Comparison of ENCODE assay signal across 8 mouse cellular contexts in the genomic region with DNA sequence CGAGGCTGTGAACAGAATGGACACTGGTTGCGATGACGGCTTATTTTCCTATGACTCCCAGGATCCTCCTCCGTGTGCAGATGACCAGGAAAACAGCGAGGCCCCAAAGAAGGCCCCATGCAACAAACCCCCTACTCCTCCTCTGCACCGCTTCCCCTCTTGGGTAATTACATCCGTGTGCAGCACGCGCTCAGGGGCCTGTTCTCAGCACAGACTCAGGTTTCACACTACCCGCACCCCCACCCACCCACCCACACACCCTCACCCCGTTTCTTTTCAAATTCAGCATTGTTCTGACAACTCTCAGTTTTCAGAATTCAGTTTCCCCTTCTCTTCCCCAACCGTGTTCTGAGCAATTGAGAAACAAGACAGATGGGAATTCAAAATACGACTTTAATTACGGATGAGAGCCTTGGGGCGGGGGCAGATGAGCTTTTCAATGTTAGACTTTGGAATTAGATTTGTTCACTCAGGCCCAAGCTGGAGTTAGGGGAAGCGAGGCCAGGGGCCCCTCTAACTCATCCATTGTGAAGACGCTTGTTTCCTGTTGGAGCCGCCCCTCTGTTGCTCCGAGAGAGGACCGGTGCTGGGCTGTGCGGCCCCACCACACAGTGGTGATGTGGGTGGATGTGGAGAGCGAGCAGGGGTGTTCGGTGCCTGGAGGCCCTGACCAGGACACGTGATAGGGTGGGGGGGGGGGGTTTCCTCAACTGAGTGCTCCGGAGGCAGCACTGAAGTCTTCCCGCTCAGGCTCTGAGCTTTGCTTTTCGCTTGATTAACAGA. TPM values are rescaled to one million over a fixed set of nuclear protein-coding genes. Genes with fewer than 3 reads are reported as not detected.
DNase-seq lines count a peak whose midpoint lies in the region; ATAC-seq and TF ChIP-seq lines count a peak whose summit lies in the region.

No protein-coding gene starts in this region.

- WGBS in embryonic facial prominence, embryonic 12.5 days = 26% methylated on average over 27 of the region's 27 CpGs
- 68% methylated on average over 27 of the region's 27 CpGs for WGBS in intestine, embryonic 16.5 days
- WGBS in neural tube, embryonic 15.5 days = 43% methylated on average over 27 of the region's 27 CpGs

- H3K36me3 ChIP-seq in embryonic facial prominence, embryonic 12.5 days = peaks cover 10% of the 10 kb centered on the region
- 0 out of 2 replicates have a peak, but pooled peaks cover 3% of the 10 kb centered on the region for H3K36me3 ChIP-seq in intestine, embryonic 16.5 days (ENCODE audit: control insufficient read depth, insufficient read depth, low read length)
- H3K36me3 ChIP-seq in neural tube, embryonic 15.5 days = no peaks in the 10 kb centered on the region

- H3K4me2 ChIP-seq in embryonic facial prominence, embryonic 12.5 days (replicated peaks) = peak overlapping the region; percentile 22
- H3K4me2 ChIP-seq in intestine, embryonic 16.5 days (ENCODE audit: low read depth, low read length) = no peak overlapping the region
- peak overlapping the region; percentile 33 for H3K4me2 ChIP-seq in neural tube, embryonic 15.5 days

- H3K27me3 ChIP-seq in embryonic facial prominence, embryonic 12.5 days = no peaks in the 10 kb centered on the region
- H3K27me3 ChIP-seq in intestine, embryonic 16.5 days (replicated peaks; ENCODE audit: control insufficient read depth, insufficient read depth, low read length) = no peaks in the 10 kb centered on the region
- H3K27me3 ChIP-seq in neural tube, embryonic 15.5 days (replicated peaks) = no peaks in the 10 kb centered on the region

- H3K4me3 ChIP-seq in layer of hippocampus, adult 2 months = no peak overlapping the region
- H3K4me3 ChIP-seq in embryonic facial prominence, embryonic 12.5 days = no peak overlapping the region
- no peak overlapping the region for H3K4me3 ChIP-seq in intestine, embryonic 16.5 days (ENCODE audit: low read length)
- no peak overlapping the region for H3K4me3 ChIP-seq in neural tube, embryonic 15.5 days (replicated peaks)

- peak; percentile 37 to 38 for DNase-seq in layer of hippocampus, adult 2 months (ENCODE audit: low spot score in 2 of 2)
- DNase-seq in layer of hippocampus, adult 9-10 months (ENCODE audit: low spot score) = no peak
- no peak for DNase-seq in urinary bladder, postnatal 25 days (ENCODE audit: low spot score)
- no peak for DNase-seq in left cerebral cortex, postnatal 10 days (ENCODE audit: extremely low spot score in 1 of 2, low spot score in 2 of 2)

- peak; percentile 93 for ATAC-seq in embryonic facial prominence, embryonic 12.5 days (ENCODE audit: insufficient number of reproducible peaks, insufficient read depth, low FRiP score, low TSS enrichment)
- ATAC-seq in intestine, embryonic 16.5 days = peak; percentile 36; the same call in 1 of the 2 replicates
- ATAC-seq in neural tube, embryonic 15.5 days (ENCODE audit: low FRiP score) = no peak
- ATAC-seq in megakaryocyte-erythroid progenitor cell, adult 5-6 weeks (replicated peaks; ENCODE audit: low FRiP score, low TSS enrichment, poor library complexity, severe bottlenecking) = no peak

- H3K9ac ChIP-seq in embryonic facial prominence, embryonic 12.5 days = no peak overlapping the region
- no peak overlapping the region for H3K9ac ChIP-seq in intestine, embryonic 16.5 days (ENCODE audit: low read depth, low read length)
- H3K9ac ChIP-seq in neural tube, embryonic 15.5 days (replicated peaks) = no peak overlapping the region

- peaks cover 7% of the 10 kb centered on the region; the same call in 1 of the 2 replicates for H3K4me1 ChIP-seq in embryonic facial prominence, embryonic 12.5 days
- H3K4me1 ChIP-seq in intestine, embryonic 16.5 days (ENCODE audit: control insufficient read depth, insufficient read depth, low read length) = no peaks in the 10 kb centered on the region
- H3K4me1 ChIP-seq in neural tube, embryonic 15.5 days = 0 out of 2 replicates have a peak, but pooled peaks cover 3% of the 10 kb centered on the region

- no peaks in the 10 kb centered on the region for H3K9me3 ChIP-seq in embryonic facial prominence, embryonic 12.5 days
- no peaks in the 10 kb centered on the region for H3K9me3 ChIP-seq in intestine, embryonic 16.5 days (ENCODE audit: control insufficient read depth, low read length)
- no peaks in the 10 kb centered on the region for H3K9me3 ChIP-seq in neural tube, embryonic 15.5 days (replicated peaks)

- intact Hi-C loops in left cerebral cortex, postnatal 10 days (cut with DNase I) = no loop called here

- H3K27ac ChIP-seq in layer of hippocampus, adult 2 months = no peak overlapping the region
- H3K27ac ChIP-seq in embryonic facial prominence, embryonic 12.5 days = peak overlapping the region; percentile 87
- no peak overlapping the region for H3K27ac ChIP-seq in intestine, embryonic 16.5 days (ENCODE audit: low read length)
- H3K27ac ChIP-seq in neural tube, embryonic 15.5 days (replicated peaks) = no peak overlapping the region

- TF ChIP-seq CTCF in layer of hippocampus, adult 2 months (conservative IDR thresholded peaks at IDR 0.05) = no peak

RNA-seq across cellular contexts. Expression of a gene that starts 55.3 kb away (rescaled TPM):
- total RNA-seq in layer of hippocampus, adult 2 months (2021) = 1 to 10 TPM; 5.2 to 5.8 TPM
- 7.3 and 7.7 TPM in 2 replicates for polyA plus RNA-seq in embryonic facial prominence, embryonic 12.5 days (2016; fragmentation: Nextera tagmentation; extraction: Ambion mirVana)
- polyA plus RNA-seq in intestine, embryonic 16.5 days (2015; fragmentation: Nextera tagmentation; extraction: Ambion mirVana) = 6.1 and 6.5 TPM in 2 replicates
- polyA plus RNA-seq in neural tube, embryonic 15.5 days (2015; fragmentation: Nextera tagmentation; extraction: Ambion mirVana) = 1.7 and 2.3 TPM in 2 replicates
- 1 to 10 TPM; 3.2 to 5.4 TPM for total RNA-seq in left cerebral cortex, postnatal 10 days (2021)
- total RNA-seq in megakaryocyte-erythroid progenitor cell, adult 5-6 weeks (2014; fragmentation: Nextera tagmentation) = not detected in 2 replicates
- total RNA-seq in megakaryocyte-erythroid progenitor cell, adult 5-6 weeks (2017) = not detected in 2 replicates

RNA-seq across cellular contexts. Expression of a gene that starts 59.3 kb away (rescaled TPM):
- 10 to 100 TPM; 20.5 to 22.5 TPM for total RNA-seq in layer of hippocampus, adult 2 months (2021)
- 38.4 and 39.7 TPM in 2 replicates for polyA plus RNA-seq in embryonic facial prominence, embryonic 12.5 days (2016; fragmentation: Nextera tagmentation; extraction: Ambion mirVana)
- polyA plus RNA-seq in intestine, embryonic 16.5 days (2015; fragmentation: Nextera tagmentation; extraction: Ambion mirVana) = 18.1 and 20.1 TPM in 2 replicates
- polyA plus RNA-seq in neural tube, embryonic 15.5 days (2015; fragmentation: Nextera tagmentation; extraction: Ambion mirVana) = 30.2 and 33.1 TPM in 2 replicates
- total RNA-seq in left cerebral cortex, postnatal 10 days (2021) = 10 to 100 TPM; 23.5 to 25.6 TPM
- 3.3 TPM in 1 of 2 replicates, not detected in the other for total RNA-seq in megakaryocyte-erythroid progenitor cell, adult 5-6 weeks (2014; fragmentation: Nextera tagmentation)
- 0.50 and 1.4 TPM in 2 replicates for total RNA-seq in megakaryocyte-erythroid progenitor cell, adult 5-6 weeks (2017)

Comparison
In these comparisons a context has a peak if more than half of its experiments do, and no peak if none do; other contexts are left out.
1. DNase-seq: peak in layer of hippocampus, adult 2 months (2 of 2); none in layer of hippocampus, adult 9-10 months (single experiment), urinary bladder, postnatal 25 days (single experiment) and left cerebral cortex, postnatal 10 days (0 of 2).
2. ATAC-seq: peak in embryonic facial prominence, embryonic 12.5 days (single experiment) and intestine, embryonic 16.5 days (single experiment); none in neural tube, embryonic 15.5 days (single experiment) and megakaryocyte-erythroid progenitor cell, adult 5-6 weeks (single experiment).
3. RNA of a gene that starts 55.3 kb away (total RNA-seq): 5.2 to 5.8 TPM in layer of hippocampus, adult 2 months and 3.2 to 5.4 TPM in left cerebral cortex, postnatal 10 days; not detected in megakaryocyte-erythroid progenitor cell, adult 5-6 weeks; every median in the first group is over 4 times any median in the second.
4. RNA of a gene that starts 59.3 kb away (total RNA-seq): 23.5 to 25.6 TPM in left cerebral cortex, postnatal 10 days and 20.5 to 22.5 TPM in layer of hippocampus, adult 2 months; 0.50 to 3.3 TPM in megakaryocyte-erythroid progenitor cell, adult 5-6 weeks; every median in the first group is over 4 times any median in the second.